9 mouse cellular contexts compared by ENCODE assay signal in the genomic region with DNA sequence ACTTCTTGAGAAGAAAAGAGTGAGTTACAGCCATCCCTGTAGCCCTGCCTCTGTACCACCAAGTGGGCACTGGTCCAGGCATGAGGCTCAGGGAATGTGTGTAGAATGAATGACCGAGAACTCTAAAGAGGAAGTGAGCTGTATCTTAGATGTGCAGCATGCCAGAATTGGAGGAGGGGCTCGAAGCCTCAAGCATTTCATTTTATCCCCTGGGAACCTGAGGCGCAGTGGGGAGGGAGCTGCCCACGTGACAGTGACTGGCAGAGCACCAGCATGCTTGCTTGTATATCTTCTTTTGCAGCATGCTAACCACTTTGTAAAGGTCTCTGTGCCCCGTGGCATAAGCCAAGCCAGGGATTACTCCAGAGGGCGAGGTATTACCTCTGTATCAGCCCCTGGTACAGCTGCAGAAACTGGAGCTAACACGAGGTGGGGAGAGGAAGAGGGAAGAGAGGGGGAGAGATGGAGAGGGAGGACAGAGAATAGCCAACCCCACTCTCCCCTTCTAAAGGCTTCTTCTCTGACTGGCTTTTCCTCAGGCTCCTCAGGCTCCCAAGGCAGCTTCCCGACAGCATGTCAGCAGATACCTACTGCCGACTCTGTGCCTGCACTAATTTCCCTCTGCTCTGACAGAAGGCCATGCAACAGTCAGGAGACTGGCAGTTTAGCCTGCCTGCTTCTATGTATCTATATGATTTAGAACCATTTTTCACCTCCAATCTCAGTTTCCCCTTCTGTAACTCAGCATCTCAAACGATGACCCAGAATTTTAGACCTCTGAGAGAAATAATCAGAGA. TPM values are rescaled to one million over a fixed set of nuclear protein-coding genes. Genes with fewer than 3 reads are reported as not detected.
DNase-seq lines count a peak whose midpoint lies in the region; ATAC-seq lines count a peak whose summit lies in the region.
"Had no signal": no experiment of that assay in that cellular context is flagged by ENCODE, and none has a peak within 500 bp of the region (broad histone marks: within the 10 kb centered on the region; RNA-seq: fewer than 3 reads in every experiment).

No protein-coding gene starts in this region.

- H3K9ac ChIP-seq in neural tube, embryonic 12.5 days, result no peak overlapping the region
- H3K9ac ChIP-seq in intestine, embryonic 16.5 days (ENCODE audit: low read depth, low read length), result peak overlapping the region; percentile 14; the same call in 1 of the 2 replicates
- H3K9ac ChIP-seq in midbrain, embryonic 16.5 days (ENCODE audit: low read depth, low read length), result no peak overlapping the region
- H3K9ac ChIP-seq: limb, embryonic 12.5 days had no signal

- 59% methylated on average over 10 of the region's 10 CpGs for WGBS in neural tube, embryonic 12.5 days
- WGBS in intestine, embryonic 16.5 days, result 39% methylated on average over 10 of the region's 10 CpGs
- WGBS in midbrain, embryonic 16.5 days, result 23% methylated on average over 10 of the region's 10 CpGs

- no peaks in the 10 kb centered on the region for H3K27me3 ChIP-seq in neural tube, embryonic 12.5 days (replicated peaks)
- H3K27me3 ChIP-seq in intestine, embryonic 16.5 days (replicated peaks; ENCODE audit: control insufficient read depth, insufficient read depth, low read length), result no peaks in the 10 kb centered on the region
- H3K27me3 ChIP-seq in midbrain, embryonic 16.5 days (ENCODE audit: control insufficient read depth, insufficient read depth, low read depth, low read length), result no peaks in the 10 kb centered on the region

- no peak for DNase-seq in neural tube, embryonic 10.5 days (ENCODE audit: extremely low spot score, low spot score)
- DNase-seq in cerebellum, postnatal 14 days, result peak; percentile 46 to 50
- peak; percentile 19 for DNase-seq in gastrocnemius, postnatal 14 days
- DNase-seq in urinary bladder, adult 2 months (ENCODE audit: low spot score), result no peak

- peaks cover 26% of the 10 kb centered on the region; the same call in 1 of the 2 replicates for H3K4me1 ChIP-seq in neural tube, embryonic 12.5 days
- H3K4me1 ChIP-seq in intestine, embryonic 16.5 days (ENCODE audit: control insufficient read depth, insufficient read depth, low read length), result peaks cover 11% of the 10 kb centered on the region
- H3K4me1 ChIP-seq in midbrain, embryonic 16.5 days (ENCODE audit: control insufficient read depth, insufficient read depth, low read length), result peaks cover 60% of the 10 kb centered on the region

- peak; percentile 45; the same call in 1 of the 2 replicates for ATAC-seq in neural tube, embryonic 12.5 days (ENCODE audit: low FRiP score, low read depth)
- 0 out of 2 replicates have a peak, but pooled peaks have one; percentile 28 for ATAC-seq in intestine, embryonic 16.5 days
- peak; percentile 60 for ATAC-seq in midbrain, embryonic 16.5 days
- ATAC-seq in megakaryocyte-erythroid progenitor cell, adult 5-6 weeks (replicated peaks; ENCODE audit: low FRiP score, low TSS enrichment, poor library complexity, severe bottlenecking), result no peak

- intact Hi-C loops in gastrocnemius, postnatal 14 days (cut with DNase I; ENCODE audit: low total_unique reads), result no loop called here

- H3K4me3 ChIP-seq in neural tube, embryonic 12.5 days, result no peak overlapping the region
- no peak overlapping the region for H3K4me3 ChIP-seq in intestine, embryonic 16.5 days (ENCODE audit: low read length)
- H3K4me3 ChIP-seq in midbrain, embryonic 16.5 days (ENCODE audit: low read depth, low read length), result no peak overlapping the region
- H3K4me3 ChIP-seq: limb, embryonic 12.5 days had no signal

- H3K4me2 ChIP-seq in neural tube, embryonic 12.5 days (replicated peaks), result no peak overlapping the region
- no peak overlapping the region; the same call in 1 of the 2 replicates for H3K4me2 ChIP-seq in intestine, embryonic 16.5 days (ENCODE audit: low read depth, low read length)
- peak overlapping the region; percentile 12; the same call in 1 of the 2 replicates for H3K4me2 ChIP-seq in midbrain, embryonic 16.5 days (ENCODE audit: low read length)
- H3K4me2 ChIP-seq: limb, embryonic 12.5 days had no signal

- no peaks in the 10 kb centered on the region for H3K9me3 ChIP-seq in neural tube, embryonic 12.5 days
- no peaks in the 10 kb centered on the region for H3K9me3 ChIP-seq in intestine, embryonic 16.5 days (ENCODE audit: control insufficient read depth, low read length)
- no peaks in the 10 kb centered on the region for H3K9me3 ChIP-seq in midbrain, embryonic 16.5 days (replicated peaks; ENCODE audit: control insufficient read depth, low read length, poor library complexity, severe bottlenecking)
- H3K9me3 ChIP-seq: limb, embryonic 12.5 days had no signal

- H3K36me3 ChIP-seq in neural tube, embryonic 12.5 days, result no peaks in the 10 kb centered on the region
- H3K36me3 ChIP-seq in intestine, embryonic 16.5 days (ENCODE audit: control insufficient read depth, insufficient read depth, low read length), result no peaks in the 10 kb centered on the region
- no peaks in the 10 kb centered on the region for H3K36me3 ChIP-seq in midbrain, embryonic 16.5 days (ENCODE audit: control insufficient read depth, insufficient read depth, low read length)
- H3K36me3 ChIP-seq: limb, embryonic 12.5 days had no signal

- no peak overlapping the region for H3K27ac ChIP-seq in neural tube, embryonic 12.5 days
- H3K27ac ChIP-seq in intestine, embryonic 16.5 days (ENCODE audit: low read length), result no peak overlapping the region
- peak overlapping the region; percentile 12 for H3K27ac ChIP-seq in midbrain, embryonic 16.5 days (ENCODE audit: low read length)
- H3K27ac ChIP-seq: limb, embryonic 12.5 days had no signal

RNA-seq across cellular contexts. Expression of a gene that starts 31.4 kb away (rescaled TPM):
- 90.6 and 92.7 TPM in 2 replicates for polyA plus RNA-seq in neural tube, embryonic 12.5 days (2016; fragmentation: Nextera tagmentation; extraction: Ambion mirVana)
- total RNA-seq in gastrocnemius, postnatal 14 days (2021), result 10 to 100 TPM; 11.1 to 11.6 TPM
- polyA plus RNA-seq in intestine, embryonic 16.5 days (2015; fragmentation: Nextera tagmentation; extraction: Ambion mirVana), result 10.4 and 10.6 TPM in 2 replicates
- polyA plus RNA-seq in midbrain, embryonic 16.5 days (2015; fragmentation: Nextera tagmentation; extraction: Ambion mirVana), result 235 and 240 TPM in 2 replicates
- polyA plus RNA-seq in urinary bladder, adult 2 months (2012; rRNA removed), result 45.3 and 80.5 TPM in 2 replicates
- not detected in 2 replicates for total RNA-seq in megakaryocyte-erythroid progenitor cell, adult 5-6 weeks (2014; fragmentation: Nextera tagmentation)
- total RNA-seq in megakaryocyte-erythroid progenitor cell, adult 5-6 weeks (2017), result not detected in 2 replicates

Comparison
In these comparisons a context has a peak if more than half of its experiments do, and no peak if none do; other contexts are left out.
1. DNase-seq: peak in cerebellum, postnatal 14 days (2 of 2) and gastrocnemius, postnatal 14 days (single experiment); none in neural tube, embryonic 10.5 days (single experiment) and urinary bladder, adult 2 months (single experiment).